Mouse (Mus musculus) E14TG2a.4 (cell line): ENCODE results near the gene Fam90a1b.

ENCODE experiments used
- CTCF ChIP-seq: conservative IDR thresholded peaks from 2 replicates; pipeline ENCODE4 v1.5.1; 2014; ENCODE audit warnings: low read length
- NANOG ChIP-seq: IDR thresholded peaks from 2 replicates; pipeline ENCODE4 v1.6.1; 2014; ENCODE audit warnings: borderline replicate concordance, low read length, mixed read lengths

DNA sequence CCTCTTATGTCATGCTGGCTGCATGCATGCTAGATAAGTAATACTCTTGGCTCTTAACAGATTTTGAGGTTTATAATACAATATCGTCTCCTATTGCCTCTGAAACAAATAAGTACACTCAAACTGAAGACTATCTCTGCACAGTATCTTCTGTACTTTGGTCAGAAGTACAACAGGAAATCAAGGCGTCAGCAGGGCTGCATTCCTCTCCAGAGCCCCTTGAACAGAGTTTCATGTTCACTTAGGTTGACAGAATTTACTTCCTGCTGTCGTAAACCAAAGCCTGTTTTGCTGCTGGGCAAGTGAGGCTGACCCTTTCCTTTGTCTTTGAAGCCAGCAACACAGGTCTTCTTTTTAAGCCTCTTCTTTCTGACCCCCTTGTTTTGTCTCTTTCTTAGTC is 42.4 kb upstream of the Fam90a1b start:
- TF ChIP-seq CTCF = no peak
- TF ChIP-seq NANOG = no peak
